Mouse (Mus musculus): Measurements from ENCODE around the gene Mlf2.

The Mlf2 gene

DNA sequence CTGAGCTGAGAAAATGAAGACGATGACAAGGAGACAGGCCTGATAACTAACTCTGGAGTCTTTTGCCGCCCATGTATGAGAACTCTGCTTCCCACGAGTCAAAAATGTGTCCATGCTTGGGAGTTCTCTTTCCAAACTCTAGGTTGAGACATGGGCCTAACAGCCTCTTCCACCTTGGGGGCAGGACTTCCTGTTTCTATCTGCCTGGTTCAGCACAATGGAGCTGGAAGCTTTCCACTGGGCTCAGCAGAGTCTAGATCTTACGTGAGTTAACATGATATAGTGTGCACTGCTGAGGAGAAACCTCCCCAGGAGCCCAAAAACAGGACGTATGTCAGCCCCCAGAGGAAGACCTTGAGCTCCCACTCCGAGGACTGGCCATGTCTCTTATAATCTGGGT lies 18.0 kb upstream of the Mlf2 start:
- DNase-seq (ENCODE audit: low read depth), result no peak

DNA sequence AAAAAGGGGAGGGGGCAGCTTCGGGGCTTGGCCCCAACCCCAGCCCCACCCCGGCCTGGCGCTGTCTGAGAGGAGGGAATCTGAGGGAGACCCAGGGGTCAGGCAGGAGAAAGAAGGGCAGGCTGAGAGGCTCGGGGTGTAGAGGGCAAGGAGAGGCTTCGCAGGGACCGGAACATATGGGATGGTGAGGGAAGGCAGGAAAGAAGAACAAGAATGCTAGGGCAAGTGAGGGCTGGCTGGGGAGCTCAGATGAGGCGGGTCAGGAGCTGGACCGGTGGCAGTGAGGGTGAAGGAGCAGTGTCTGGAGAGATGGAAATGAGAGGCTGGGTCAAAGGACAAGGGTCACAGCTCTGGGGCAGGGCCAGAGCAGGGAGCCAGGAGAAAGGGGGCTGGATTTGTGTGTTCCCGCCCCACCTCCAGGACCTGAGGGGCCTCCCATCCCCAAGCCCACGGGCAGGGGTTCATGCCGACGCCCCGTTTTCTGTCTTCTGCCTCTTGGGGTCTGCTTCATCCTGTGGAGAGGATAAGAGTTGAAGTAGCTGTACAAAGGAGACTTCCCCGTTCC lies 17.4 kb upstream of the Mlf2 start:
- DNase-seq (ENCODE audit: low read depth), result no peak

DNA sequence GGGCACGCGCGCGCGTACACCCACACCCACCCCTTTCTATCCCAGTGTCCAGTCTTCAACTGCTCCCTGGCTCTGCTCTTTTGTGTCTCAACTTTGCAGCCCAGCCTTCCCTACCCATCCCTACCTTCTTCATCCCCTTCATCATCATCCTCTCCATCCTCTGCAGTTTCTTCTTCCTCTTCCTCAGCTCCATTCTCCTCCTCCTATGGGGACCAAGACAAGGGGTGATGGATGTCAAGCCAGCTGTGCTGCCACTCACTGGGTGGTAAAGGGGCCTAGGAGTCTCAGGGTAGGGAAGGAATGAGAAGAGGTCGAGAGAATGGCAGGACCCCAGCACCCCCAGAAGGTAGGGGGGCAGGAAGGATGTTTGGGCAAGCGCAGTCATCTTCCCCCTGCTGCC lies 16.7 kb upstream of the Mlf2 start:
- DNase-seq (ENCODE audit: low read depth), result no peak

DNA sequence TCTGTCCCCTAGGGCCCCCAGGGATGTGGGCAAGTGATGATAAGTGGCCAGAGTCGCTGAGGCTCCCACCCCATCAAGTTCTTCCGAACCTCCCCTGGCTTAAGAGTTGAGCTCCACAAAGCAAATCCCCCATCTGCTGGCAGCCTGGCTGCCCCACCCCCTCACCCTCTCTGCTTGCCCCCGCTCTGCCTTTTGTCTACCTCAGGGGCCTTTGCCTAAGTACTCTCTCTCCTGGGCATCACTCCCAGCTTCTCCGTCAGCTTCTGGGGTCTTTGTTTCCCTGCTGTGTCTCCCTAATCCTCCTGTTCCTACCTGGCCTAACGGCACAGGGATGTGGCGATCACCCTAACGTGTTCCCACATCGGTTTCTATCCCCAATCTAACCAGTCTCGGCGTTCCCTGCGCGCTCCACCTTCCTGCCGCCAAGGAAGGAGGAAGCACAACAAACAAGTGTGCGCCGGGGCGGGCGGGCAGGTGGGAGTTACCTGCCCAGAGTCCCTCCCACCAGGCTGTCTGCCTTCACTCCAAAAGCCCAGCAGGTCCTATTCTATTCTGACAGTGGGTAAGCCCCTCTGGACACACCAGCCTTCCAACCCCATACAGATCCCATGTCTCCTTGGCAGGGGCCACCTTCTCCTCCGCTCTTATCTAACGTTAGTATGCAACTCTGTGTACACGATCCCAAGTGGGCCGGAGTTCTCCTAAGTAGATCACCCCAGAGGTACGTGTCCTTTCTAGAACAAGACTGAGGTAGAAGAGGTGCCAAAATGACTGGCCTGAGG lies 15.8 kb upstream of the Mlf2 start:
- DNase-seq (ENCODE audit: low read depth), result no peak

DNA sequence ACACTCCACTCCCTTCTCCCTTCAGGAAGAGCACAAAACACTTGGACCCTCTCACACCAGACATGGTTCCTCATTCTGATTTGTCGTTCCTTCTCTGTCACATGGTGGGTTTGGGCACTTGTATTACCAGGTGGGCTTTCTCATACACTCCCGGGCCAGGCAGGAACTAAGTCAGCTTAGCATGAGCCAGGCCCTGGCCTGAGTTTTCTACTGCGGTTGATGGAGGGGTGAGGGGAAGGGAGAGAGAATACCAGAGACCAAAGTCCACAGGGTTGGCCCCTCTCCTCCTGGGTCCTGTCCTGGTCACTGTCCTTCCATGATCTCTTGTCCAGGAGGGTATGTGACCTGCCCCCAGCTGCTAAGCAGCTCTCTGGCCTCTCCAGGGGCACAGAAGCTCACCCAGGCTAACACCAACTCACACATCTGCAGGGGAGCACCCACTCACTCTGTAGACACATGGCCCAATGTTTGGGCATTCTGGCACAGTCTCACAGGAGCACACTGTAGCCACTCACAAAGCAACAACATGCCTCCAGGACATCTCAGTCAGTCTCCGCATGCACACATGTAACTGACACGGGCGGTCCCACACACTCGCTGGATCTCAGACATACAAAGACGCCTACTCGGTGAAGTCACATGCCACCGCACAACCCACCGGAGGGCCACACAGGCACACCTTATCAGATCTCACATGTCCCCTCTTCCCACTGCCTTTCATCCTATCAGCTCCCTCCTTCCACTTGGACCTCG lies 15.1 kb upstream of the Mlf2 start:
- no peak for DNase-seq (ENCODE audit: low read depth)

DNA sequence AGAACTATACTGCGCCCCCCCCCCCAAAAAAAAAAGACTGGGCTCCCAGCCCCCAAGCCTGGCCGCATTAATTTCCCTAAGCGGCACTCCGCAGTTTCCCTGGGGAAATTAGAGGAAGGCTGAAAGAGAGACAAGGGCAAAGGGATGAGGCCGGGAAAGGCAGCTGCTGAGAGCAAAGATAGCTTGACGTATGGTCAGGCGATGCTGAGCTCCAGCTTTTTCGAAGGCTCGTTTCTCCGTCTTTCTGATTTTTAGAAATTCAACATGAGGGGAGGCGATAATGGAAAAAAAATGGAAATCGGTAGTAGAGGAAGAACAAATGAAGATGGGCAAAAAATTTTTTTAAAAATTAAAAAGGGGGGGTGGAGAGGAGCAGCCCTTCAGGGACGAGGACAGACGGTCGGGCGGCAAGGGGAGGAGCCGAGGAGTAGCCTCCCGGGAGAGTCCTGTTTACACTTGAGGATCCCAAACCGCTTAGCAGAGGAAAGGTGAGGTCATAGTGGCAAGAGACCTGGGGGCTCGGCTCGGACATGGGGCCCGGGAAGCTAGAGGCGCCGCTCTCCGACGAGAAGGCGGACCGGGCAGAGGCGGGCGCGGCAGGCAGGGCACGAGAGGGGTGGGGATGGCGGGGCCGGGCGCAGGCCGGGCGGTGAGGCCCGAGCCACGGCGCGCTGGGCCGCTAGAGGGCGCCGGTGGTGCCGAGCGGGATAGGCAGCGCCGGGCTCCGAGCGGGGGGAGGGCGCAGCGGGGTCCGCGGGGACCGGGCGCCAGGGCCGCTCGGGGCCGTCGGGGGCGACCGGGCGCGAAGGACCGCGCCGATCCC lies 14.3 kb upstream of the Mlf2 start:
- peak; percentile 64 for DNase-seq (ENCODE audit: low read depth)

DNA sequence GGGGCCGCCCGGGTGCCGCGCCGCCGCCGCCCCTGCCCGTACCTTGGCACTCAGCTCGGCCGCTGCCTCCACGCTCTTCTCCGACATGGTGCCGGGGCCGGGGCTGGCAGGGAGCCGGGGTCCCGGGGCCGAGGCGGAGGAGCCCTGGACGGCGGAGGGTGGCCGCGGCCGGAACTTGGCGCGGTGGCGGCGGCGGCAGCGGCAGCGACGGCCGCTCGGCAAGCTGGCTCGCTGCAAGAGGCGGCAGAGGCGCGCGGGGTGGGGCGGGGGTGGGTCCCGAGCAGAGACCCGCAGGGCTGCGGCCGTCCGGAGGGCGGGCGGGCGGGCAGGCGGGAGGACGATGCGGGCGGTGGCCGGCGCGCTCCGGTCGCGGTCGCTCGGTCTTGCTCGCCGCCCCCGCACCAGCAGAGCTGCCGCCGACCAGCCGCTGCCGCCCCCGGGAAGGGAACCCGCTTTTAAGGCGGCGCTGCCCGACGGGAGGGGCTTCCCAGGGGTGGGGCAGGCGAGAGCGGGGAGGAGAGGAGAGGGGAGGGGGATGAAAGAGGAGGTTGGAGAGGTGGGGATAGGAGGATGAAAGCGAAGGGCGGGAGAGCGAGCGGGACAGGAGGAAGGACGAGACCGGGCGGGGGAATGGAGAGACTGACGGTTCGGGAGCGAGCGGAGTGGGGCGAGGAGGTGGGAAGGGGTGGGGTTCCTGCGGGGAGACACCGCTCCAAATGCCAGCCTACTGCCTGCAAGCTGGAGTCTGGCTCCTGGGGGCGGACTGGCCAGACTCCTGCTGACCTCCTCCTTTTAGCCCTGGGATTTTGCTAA lies 13.5 kb upstream of the Mlf2 start:
- no peak for DNase-seq (ENCODE audit: low read depth)

DNA sequence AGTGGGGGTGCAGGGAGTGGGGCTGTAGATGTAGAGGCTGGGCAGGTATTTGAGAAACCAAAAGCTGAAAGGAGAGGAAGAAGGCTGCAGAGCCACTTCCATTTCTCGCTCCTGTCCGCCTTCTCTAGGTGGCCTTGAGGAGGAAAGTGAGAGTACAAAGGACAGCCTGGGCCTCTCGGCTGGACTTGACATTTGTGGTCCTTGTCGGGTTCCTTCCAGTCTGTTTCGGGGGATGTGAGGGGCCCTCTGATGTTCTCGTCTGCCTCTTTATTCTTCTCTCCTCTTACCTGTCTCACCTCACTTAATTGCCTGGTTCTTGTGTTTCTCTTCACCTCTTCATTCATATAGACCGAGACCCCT lies 12.9 kb upstream of the Mlf2 start:
- DNase-seq (ENCODE audit: low read depth), result no peak

DNA sequence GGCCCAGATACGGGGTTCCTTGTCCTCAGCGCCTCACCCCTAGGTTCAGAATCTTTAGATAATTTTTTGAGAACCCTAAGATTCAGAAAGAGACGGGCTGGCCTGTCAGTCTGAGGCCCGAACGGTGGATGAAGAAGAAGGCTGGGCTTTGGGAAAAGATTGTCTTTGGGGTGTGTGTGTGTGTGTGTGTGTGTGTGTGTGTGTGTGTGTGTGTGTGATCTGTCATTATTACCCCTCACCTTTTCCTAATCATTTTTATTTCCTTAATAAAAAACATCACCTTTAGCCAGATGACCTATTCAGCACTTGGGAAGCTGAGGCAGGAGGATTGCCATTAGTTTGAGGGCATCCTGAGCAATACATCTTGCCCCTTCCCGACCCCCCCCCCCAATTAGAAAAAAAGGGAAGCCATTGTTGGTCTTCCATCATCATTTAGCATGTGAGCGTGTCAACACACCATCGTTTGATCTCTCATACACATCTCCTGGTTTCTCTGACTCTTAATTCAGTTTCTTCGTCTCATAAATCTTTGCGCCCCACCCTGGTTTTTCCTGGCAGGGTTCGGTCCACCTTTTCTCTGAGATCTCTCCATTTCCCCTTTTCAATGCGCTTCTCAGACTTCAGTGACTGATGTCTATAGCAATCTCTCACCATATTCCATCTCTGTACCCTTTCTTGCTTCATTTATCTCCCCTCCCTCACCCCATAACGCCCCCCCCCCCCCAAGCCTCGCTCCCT lies 12.1 kb upstream of the Mlf2 start:
- no peak for DNase-seq (ENCODE audit: low read depth)

DNA sequence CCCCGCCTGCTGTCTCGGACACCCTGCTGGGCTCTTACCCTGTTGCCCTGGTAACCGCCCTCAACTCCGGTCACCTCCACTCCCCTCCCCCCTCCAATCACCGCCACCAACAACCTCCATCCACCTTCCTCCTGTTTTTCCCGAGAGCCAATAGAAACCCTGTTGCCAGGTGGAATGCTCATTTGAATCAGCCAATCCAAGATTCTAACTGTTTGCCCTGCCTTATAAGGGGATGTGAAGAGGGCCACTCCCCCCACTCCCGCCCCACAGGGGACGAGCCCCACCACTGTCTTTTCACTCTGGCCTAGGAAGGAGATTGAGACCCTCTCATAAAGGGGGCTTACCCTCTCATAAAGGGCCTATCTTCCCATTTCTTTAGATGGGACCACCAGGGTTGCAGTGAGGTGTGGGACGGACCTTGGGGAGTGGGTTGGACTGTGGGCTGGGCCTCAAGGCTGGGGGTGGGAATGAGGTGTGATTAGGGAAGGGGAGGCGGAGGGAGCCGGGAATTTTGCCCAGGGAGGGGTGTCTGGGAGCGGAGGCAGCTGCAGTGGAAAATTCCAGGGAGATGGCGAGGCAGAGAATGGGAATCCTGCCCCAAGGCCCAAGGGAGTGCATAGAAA lies 11.4 kb upstream of the Mlf2 start, which contains the start of gene Ptms:
Ptms (minus strand) TSS at position 409 of the 623 bp plus-strand sequence.
- DNase-seq (ENCODE audit: low read depth), result no peak

DNA sequence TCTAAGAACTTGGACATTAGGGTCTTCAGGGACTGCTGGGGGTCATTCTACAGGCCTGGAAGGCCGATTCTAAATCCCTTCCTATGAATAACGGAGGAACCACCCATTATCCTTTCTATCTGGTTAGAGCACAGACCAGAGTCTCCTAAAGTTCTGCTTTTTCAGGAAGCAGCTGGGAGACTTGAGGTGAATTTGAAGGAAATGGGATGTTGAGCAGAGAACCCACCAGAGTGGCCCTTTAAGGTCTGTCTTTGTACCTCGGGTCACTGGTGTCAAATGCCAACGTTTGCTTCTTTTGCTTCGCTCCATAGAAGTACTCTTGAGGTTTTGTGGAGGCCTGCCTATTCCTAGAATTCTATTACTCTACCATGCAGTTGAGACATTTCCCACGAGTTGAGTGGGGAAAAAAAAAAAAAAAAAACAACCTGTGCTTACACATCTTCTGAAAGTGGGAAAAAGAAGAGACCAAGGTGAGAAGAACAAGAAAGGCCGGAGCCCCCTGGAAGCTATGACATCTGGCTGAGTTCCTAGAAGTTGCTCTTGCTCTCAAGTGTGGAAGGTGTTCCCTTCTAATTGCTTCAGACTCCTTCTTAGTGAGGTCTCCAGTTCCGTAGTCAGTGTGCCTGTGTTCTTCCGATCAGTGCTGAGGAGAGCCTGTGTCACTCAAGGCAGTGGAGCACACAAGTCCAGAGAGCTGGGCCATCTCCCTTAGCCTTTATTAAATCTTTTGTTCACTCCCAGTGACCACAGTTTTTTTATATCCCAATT lies 10.7 kb upstream of the Mlf2 start:
- no peak for DNase-seq (ENCODE audit: low read depth)

DNA sequence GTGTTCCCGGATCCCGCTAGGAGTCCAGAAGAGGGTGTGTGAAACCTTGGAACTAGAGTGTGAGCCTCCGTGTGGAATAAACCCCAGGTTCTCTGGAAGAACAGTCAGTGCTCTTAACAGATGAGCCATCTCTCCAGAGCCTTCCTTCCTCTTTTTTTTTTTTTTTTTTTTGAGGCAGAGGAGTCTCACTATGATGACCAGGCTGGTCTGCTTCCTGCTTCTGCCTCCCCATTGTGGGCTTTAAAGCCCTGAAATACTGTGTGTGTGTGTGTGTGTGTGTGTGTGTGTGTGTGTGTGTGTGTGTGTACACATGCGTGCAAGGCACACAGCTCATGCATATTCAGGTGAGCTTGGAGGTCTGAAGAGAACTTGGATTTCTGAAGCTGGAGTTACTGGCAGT lies 9.6 kb upstream of the Mlf2 start:
- no peak for DNase-seq (ENCODE audit: low read depth)

DNA sequence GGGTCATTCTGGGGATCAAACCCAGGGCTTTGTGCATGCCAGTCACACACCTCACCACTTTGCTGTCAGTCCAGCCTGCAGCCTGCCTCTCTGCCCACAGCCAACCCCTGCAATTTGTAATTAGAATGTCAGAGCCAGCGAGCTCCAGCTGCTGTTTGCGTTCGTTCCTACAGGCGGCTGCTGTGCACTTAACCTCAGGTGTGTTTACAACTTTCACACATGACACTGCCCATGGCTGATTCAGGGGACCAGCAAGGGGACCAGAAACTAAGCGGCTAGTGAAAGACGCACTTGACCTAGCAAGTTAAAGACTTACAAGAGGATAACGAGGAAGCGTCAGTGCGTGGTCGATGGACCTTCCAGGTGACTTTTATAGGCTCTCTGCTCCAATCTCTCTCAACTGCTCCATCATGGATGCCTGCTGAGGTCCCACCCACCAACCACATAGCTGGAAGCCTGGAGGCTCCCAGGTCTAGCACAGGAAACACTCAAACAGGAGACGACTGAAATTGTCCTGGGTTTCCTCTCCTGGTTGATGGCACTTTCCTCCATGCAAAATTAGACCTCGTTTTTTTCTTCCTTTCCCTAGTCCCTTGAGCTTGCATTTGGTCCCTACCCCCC lies 5.9 kb upstream of the Mlf2 start:
- no peak for DNase-seq (ENCODE audit: low read depth)

DNA sequence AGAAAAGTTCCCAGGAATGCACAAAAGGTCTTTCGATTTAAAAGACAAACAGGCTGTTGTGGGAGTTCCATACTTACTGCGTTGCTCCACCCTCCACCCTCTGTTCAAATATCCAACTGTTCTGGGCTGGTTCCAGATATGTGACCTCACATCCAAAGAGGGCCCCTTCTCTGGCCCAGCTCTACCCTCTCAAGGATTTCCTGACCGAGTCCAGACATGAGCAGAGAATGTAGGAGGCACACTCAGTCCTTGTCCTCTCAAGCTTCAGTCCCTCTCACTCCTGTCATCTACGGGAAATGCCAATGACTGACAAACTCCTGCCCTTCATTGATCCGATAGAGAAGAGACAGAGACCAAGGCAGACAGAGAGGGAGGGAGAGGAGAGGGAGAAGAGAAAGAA lies 5.2 kb upstream of the Mlf2 start:
- no peak for DNase-seq (ENCODE audit: low read depth)

DNA sequence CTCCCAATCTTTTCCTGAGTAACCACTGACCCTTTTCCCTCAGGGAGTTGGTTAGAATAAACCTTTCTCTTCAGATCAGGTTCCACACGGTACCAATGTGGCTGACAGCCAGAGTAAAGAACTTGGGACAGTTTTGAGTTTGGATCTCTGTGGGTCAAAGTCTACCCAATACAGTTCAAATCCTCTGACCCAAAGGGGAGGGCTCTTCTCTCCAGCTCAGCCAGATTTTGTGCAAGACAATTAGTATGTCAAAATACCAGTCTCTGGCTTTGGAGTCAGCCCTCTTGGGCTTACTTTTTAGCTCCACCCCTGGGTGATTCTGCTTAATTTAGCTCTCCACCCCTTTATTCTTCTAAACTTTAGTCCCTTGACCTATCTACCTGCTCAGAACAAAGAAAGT lies 955 bp upstream of the Mlf2 start:
- no peak for DNase-seq (ENCODE audit: low read depth)

DNA sequence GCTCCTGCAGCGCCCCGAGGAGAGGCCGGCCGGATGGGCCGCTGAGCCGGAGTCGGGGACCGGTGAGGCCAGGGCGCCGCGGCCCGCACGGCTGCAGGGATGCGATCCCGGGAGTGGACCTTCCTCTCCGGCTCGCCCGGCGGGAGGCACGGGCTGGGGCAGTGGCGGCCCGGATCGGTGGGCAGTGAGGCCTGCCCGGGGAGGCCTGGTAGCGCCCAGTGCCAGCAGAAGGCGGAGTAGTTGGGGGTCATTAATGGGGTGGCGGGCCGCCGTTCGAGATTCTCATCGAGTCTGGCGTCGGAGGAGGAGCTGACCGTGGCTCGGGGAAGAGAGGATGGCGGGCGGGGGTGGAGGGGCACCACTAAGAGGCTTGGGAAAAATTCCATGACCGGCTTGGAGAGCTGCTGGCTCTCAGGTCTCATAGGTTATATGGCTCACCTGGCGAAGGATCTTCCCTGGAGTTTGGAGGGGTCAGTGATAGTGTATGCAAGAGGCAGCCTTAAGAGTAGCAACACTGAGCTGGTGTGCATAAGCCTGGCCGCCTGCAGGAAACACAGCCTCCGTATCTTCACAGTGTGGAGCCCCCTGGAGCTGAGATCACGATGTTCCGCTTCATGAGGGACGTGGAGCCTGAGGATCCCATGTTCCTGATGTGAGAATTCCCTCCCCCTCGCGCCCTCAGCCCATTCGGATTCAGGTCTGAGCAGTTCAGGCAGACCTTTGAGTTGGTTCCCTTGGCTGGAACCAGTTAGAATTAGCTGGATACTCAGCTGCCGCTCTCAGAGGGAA lies 533 bp downstream of the Mlf2 start:
- peak; percentile 40 for DNase-seq (ENCODE audit: low read depth)

DNA sequence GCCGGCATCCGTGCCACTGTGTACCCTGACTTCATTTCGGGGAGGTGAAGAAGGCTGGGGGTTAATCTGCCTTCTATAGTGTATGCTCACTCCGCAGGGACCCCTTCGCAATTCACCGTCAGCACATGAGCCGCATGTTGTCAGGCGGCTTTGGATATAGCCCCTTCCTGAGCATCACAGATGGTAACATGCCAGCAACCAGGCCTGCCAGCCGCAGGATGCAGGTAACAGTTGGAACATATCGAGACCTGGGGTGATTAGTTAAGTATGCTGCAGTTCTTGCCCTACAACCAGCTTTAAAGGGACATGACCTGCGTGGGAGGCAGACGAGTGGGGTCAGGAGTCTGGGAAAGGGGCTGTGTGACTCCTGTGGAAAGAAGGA lies 1.1 kb downstream of the Mlf2 start:
- no peak for DNase-seq (ENCODE audit: low read depth)

DNA sequence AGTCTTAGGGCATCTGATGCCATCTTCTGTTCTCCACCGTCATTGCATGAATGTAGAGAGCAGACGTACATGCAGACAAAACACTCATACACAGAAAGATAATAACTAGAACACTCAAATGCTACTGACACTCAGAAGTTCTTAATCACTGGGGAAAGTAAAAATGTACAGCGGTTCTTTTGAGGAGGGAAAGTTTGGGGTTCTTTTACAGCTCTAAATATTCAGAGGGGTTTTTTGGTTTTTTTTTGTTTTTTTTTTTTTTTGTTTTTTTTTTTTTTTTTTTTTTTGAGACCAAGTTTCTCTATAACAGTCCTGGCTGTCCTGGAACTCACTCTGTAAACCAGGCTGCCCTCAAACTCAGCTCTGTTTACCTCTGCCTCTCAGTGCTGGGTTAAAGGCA lies 1.9 kb downstream of the Mlf2 start:
- DNase-seq (ENCODE audit: low read depth), result no peak

All from c-Kit-positive CD71-positive TER-119-negative erythroid progenitor cells, embryonic 14.5 days (primary cell).